Mouse (Mus musculus): ENCODE data around the gene Kdm2a. TPM values are rescaled to one million over a fixed set of nuclear protein-coding genes. Genes with fewer than 3 reads are reported as not detected.

Gene Kdm2a
- total and polyA plus RNA-seq, 3 experiments, result 20.3 to 55.9 TPM; not detected in 1

DNA sequence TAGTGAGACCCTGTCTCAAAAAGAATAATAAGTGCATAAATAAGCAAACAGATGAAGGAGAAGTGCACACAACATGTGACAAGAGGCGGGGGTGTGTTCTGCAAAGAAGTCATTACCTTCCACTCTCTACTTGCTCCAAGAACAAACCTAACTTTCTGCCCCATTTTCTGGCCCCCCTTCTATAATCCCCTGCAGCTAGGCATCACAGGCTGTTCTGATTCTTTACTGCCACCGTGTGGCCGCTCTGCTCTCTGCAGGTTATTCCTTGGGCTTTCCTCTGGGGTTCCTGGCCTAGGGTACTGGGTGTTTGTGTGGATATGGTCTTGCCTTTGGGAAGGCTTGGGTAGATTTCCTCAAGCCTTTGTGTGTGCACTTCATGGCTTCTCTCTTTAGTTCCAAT, 44.3 kb upstream of the Kdm2a start:
- peak; percentile 73 for DNase-seq (ENCODE audit: low read depth, low spot score)
- Histone ChIP-seq H3K4me1 (ENCODE audit: control insufficient read depth in 1 of 2, insufficient read depth in 2 of 2, low read length in 2 of 2) (peaks cover 0 to 15% of the 10 kb centered on the region in 2 experiments; a peak in 2 of 4 replicates), H3K36me3 (ENCODE audit: control insufficient read depth in 1 of 2, insufficient read depth in 2 of 2, low read length in 2 of 2) (no peaks in the 10 kb centered on the region; a peak in 1 of 4 replicates), H3K9ac (ENCODE audit: control insufficient read depth, low read depth, low read length, poor library complexity, severe bottlenecking) (no peak overlapping the region; the same call in 1 of the 2 replicates), H3K79me2 (ENCODE audit: control insufficient read depth, insufficient read depth, low read length, poor library complexity) (no peaks in the 10 kb centered on the region), H3K4me3 (ENCODE audit: control insufficient read depth in 1 of 2, insufficient read depth in 1 of 2, low read depth in 2 of 2, low read length in 2 of 2) (peak overlapping the region in 1 of 2 experiments; percentile 43; a peak in 2 of 4 replicates), H3K27ac (ENCODE audit: control insufficient read depth, low read depth, low read length) (no peak overlapping the region), H3K9me3 (replicated peaks; ENCODE audit: insufficient read depth, low read length) (no peaks in the 10 kb centered on the region), H3K27me3 (ENCODE audit: control insufficient read depth in 1 of 2, insufficient read depth in 2 of 2, low read length in 2 of 2) (peaks cover 5 to 8% of the 10 kb centered on the region in 2 experiments; a peak in 3 of 4 replicates)
- TF ChIP-seq MXI1 (IDR thresholded peaks at IDR 0.05; ENCODE audit: low read depth, low read length) (no peak), ZKSCAN1 (IDR thresholded peaks at IDR 0.05; ENCODE audit: low read depth, low read length) (no peak), ZC3H11A (IDR thresholded peaks at IDR 0.05; ENCODE audit: low read depth, low read length) (peak; percentile 60), CTCF (IDR thresholded peaks at IDR 0.05 in 2 of 3, conservative IDR thresholded peaks at IDR 0.05 in 1 of 3; ENCODE audit: control insufficient read depth in 1 of 3, insufficient read depth in 1 of 3, low read depth in 2 of 3, low read length in 3 of 3, poor library complexity in 1 of 3, severe bottlenecking in 1 of 3) (peak; percentile 73 to 92 (median 90)), ELF1 (IDR thresholded peaks at IDR 0.05; ENCODE audit: low read depth, low read length) (no peak), SMC3 (IDR thresholded peaks at IDR 0.05; ENCODE audit: low read depth, low read length) (peak; percentile 81), CHD2 (IDR thresholded peaks at IDR 0.05; ENCODE audit: low read length) (no peak), HCFC1 (IDR thresholded peaks at IDR 0.05; ENCODE audit: low read depth, low read length) (no peak; the same call in 1 of the 2 replicates), GABPA (IDR thresholded peaks at IDR 0.05; ENCODE audit: low read depth, low read length) (no peak), GATA1 (IDR thresholded peaks at IDR 0.05; ENCODE audit: low read depth, low read length) (no peak), SIN3A (IDR thresholded peaks at IDR 0.05; ENCODE audit: low read length) (0 out of 2 replicates have a peak, but pooled peaks have one; percentile 35), NRF1 (IDR thresholded peaks at IDR 0.05; ENCODE audit: insufficient read depth, low read depth, low read length, poor library complexity, severe bottlenecking) (0 out of 2 replicates have a peak, but pooled peaks have one; percentile 5), MAZ (IDR thresholded peaks at IDR 0.05; ENCODE audit: low read depth, low read length) (peak; percentile 53; the same call in 1 of the 2 replicates), MYC (IDR thresholded peaks at IDR 0.05; ENCODE audit: low read depth, low read length) (no peak), USF1 (IDR thresholded peaks at IDR 0.05; ENCODE audit: low read depth, low read length) (0 out of 2 replicates have a peak, but pooled peaks have one; percentile 2), RAD21 (IDR thresholded peaks at IDR 0.05; ENCODE audit: low read depth, low read length) (peak; percentile 80), POLR2A (IDR thresholded peaks at IDR 0.05; ENCODE audit: control insufficient read depth in 1 of 2, insufficient read depth in 1 of 2, low read depth in 1 of 2, low read length in 2 of 2, poor library complexity in 1 of 2) (no peak), KAT2A (conservative IDR thresholded peaks at IDR 0.05; ENCODE audit: low read depth, low read length) (no peak), MAX (IDR thresholded peaks at IDR 0.05; ENCODE audit: low read length) (no peak)

DNA sequence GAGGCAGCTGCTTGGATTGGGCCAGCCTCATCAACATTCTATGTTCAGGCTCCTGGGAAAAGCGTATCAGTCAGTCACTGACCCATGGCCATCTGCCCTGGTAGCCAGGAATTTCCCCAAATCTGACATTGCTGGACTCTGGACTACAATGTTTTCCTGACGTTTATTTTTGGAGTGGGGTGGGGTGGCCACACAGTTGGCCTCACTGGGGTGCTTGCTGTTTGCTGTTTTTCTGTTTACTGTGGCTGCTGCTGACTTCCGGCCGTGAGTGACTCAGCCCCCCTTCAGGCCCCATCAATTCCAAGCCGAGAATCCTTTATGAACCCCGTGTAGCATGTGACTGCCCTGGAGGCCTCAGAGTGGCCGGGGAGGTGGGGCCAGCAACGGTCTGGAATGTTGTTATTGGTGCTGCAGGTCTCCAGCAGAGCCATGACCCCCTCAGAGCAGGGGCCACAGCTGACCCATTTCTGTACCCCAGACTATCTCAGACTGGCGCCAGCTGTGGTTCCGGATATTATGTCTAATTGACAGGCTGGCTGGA, 43.6 kb upstream of the Kdm2a start:
- DNase-seq (ENCODE audit: low read depth, low spot score), result peak; percentile 54
- peak overlapping the region; percentile 46 for H3K9ac ChIP-seq (ENCODE audit: control insufficient read depth, low read depth, low read length, poor library complexity, severe bottlenecking)
- no peaks in the 10 kb centered on the region for H3K79me2 ChIP-seq (ENCODE audit: control insufficient read depth, insufficient read depth, low read length, poor library complexity)
- H3K9me3 ChIP-seq (replicated peaks; ENCODE audit: insufficient read depth, low read length), result no peaks in the 10 kb centered on the region
- peaks cover 5 to 8% of the 10 kb centered on the region in 2 experiments; a peak in 3 of 4 replicates for H3K27me3 ChIP-seq (ENCODE audit: control insufficient read depth in 1 of 2, insufficient read depth in 2 of 2, low read length in 2 of 2)
- H3K36me3 ChIP-seq (ENCODE audit: control insufficient read depth in 1 of 2, insufficient read depth in 2 of 2, low read length in 2 of 2), result no peaks in the 10 kb centered on the region; a peak in 1 of 4 replicates
- TF ChIP-seq CTCF (IDR thresholded peaks at IDR 0.05 in 2 of 3, conservative IDR thresholded peaks at IDR 0.05 in 1 of 3; ENCODE audit: control insufficient read depth in 1 of 3, insufficient read depth in 1 of 3, low read depth in 2 of 3, low read length in 3 of 3, poor library complexity in 1 of 3, severe bottlenecking in 1 of 3), result no peak; a peak in 1 of 6 replicates
- no peak for TF ChIP-seq CHD2 (IDR thresholded peaks at IDR 0.05; ENCODE audit: low read length)
- TF ChIP-seq TCF12 (IDR thresholded peaks at IDR 0.05; ENCODE audit: low read depth, low read length), result no peak
- 0 out of 2 replicates have a peak, but pooled peaks have one; percentile 22 for TF ChIP-seq MAX (IDR thresholded peaks at IDR 0.05; ENCODE audit: low read length)
- H3K4me3 ChIP-seq (ENCODE audit: control insufficient read depth in 1 of 2, insufficient read depth in 1 of 2, low read depth in 2 of 2, low read length in 2 of 2), result peak overlapping the region; percentile 41 to 43
- H3K4me1 ChIP-seq (ENCODE audit: control insufficient read depth in 1 of 2, insufficient read depth in 2 of 2, low read length in 2 of 2), result peaks cover 0 to 15% of the 10 kb centered on the region in 2 experiments; a peak in 2 of 4 replicates
- H3K27ac ChIP-seq (ENCODE audit: control insufficient read depth, low read depth, low read length), result peak overlapping the region; percentile 26

Data from MEL (cell line).